Mouse (Mus musculus): ENCODE measurements around the gene Hcrtr1. TPM values are rescaled to one million over a fixed set of nuclear protein-coding genes. Genes with fewer than 3 reads are reported as not detected.

The Hcrtr1 gene
- total RNA-seq, 1 experiment = 0.22 TPM

DNA sequence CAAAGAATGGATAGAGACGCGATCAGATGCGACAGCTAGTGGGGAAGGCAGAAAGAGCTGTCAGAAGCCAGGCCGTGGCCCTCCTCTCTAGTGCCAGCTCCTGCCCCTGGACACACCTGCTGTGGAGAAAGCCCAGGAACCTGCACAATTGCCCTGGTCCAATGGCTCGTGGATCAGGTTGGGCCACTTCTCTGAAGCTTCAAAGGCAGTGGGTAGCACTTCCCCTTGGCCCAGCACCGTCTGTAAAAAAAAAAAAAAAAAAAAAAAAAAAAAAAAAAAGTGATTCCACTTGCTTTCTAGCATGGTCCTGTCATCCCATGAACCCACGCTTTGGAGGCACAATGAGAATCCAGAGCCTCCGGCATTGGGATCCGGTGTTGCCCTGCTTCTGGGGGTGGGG is 28.7 kb upstream of the Hcrtr1 start:
- in situ Hi-C loops (cut with MboI; ENCODE audit: low sequenced_read_pairs in 2 of 2, unreplicated experiment in 2 of 2) = no loop called here
- Histone ChIP-seq H3K36me3 (ENCODE audit: control insufficient read depth, insufficient read depth, low read length, poor library complexity, severe bottlenecking) (no peaks in the 10 kb centered on the region), H3K4me1 (ENCODE audit: control insufficient read depth in 2 of 2, insufficient read depth in 2 of 2, low read length in 2 of 2, poor library complexity in 1 of 2) (peaks cover 1 to 21% of the 10 kb centered on the region in 2 experiments; a peak in 2 of 4 replicates), H3K9ac (ENCODE audit: insufficient read depth, low read depth, low read length, poor library complexity, severe bottlenecking) (no peak overlapping the region), H3K9me3 (ENCODE audit: control insufficient read depth, insufficient read depth, low read depth, low read length) (no peaks in the 10 kb centered on the region), H3K4me3 (ENCODE audit: insufficient read depth in 1 of 2, low read depth in 1 of 2, low read length in 2 of 2, poor library complexity in 1 of 2, severe bottlenecking in 1 of 2) (peak overlapping the region in 1 of 2 experiments; percentile 0; a peak in 1 of 4 replicates), H3K27ac (ENCODE audit: insufficient read depth, low read depth, low read length, poor library complexity, severe bottlenecking) (no peak overlapping the region)
- TF ChIP-seq MAFK (IDR thresholded peaks at IDR 0.05; ENCODE audit: insufficient read depth, low read depth, low read length) = no peak
- TF ChIP-seq HCFC1 (IDR thresholded peaks at IDR 0.05; ENCODE audit: borderline replicate concordance, insufficient read depth, low read length) = no peak
- TF ChIP-seq ZC3H11A (IDR thresholded peaks at IDR 0.05; ENCODE audit: borderline replicate concordance, low read depth, low read length) = no peak
- TF ChIP-seq ZNF384 (IDR thresholded peaks at IDR 0.05; ENCODE audit: low read depth, low read length) = 0 out of 2 replicates have a peak, but pooled peaks have one; percentile 24
- no peak for TF ChIP-seq CHD2 (IDR thresholded peaks at IDR 0.05; ENCODE audit: low read depth, low read length)
- no peak for DNase-seq (ENCODE audit: low read depth, low spot score)

DNA sequence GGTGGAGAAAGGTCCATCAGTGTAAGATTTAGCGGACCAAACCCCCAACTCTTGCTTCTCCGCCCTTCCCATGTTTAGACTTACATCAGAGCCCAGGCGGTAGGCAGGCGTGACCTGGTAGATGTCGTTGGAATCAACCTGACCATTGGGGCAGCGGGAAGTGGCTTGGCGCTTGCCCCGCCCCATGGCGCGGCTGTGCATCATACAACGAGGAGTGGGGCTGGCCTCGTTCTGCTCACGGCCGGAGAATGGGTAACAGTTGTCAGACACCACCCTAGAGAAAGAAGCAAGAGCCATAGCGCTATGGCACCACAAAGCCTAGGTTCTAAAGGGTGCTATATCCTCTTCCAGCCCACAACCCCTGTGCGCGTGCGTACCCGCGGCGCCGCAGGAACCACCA is 28.2 kb upstream of the Hcrtr1 start:
- Histone ChIP-seq H3K36me3 (ENCODE audit: control insufficient read depth, insufficient read depth, low read length, poor library complexity, severe bottlenecking) (no peaks in the 10 kb centered on the region), H3K9ac (ENCODE audit: insufficient read depth, low read depth, low read length, poor library complexity, severe bottlenecking) (no peak overlapping the region), H3K4me3 (ENCODE audit: insufficient read depth in 1 of 2, low read depth in 1 of 2, low read length in 2 of 2, poor library complexity in 1 of 2, severe bottlenecking in 1 of 2) (peak overlapping the region in 1 of 2 experiments; percentile 0; a peak in 1 of 4 replicates), H3K4me1 (ENCODE audit: control insufficient read depth in 2 of 2, insufficient read depth in 2 of 2, low read length in 2 of 2, poor library complexity in 1 of 2) (peaks cover 2 to 20% of the 10 kb centered on the region in 2 experiments; a peak in 2 of 4 replicates), H3K9me3 (ENCODE audit: control insufficient read depth, insufficient read depth, low read depth, low read length) (no peaks in the 10 kb centered on the region), H3K27ac (ENCODE audit: insufficient read depth, low read depth, low read length, poor library complexity, severe bottlenecking) (no peak overlapping the region)
- no peak for TF ChIP-seq ZC3H11A (IDR thresholded peaks at IDR 0.05; ENCODE audit: borderline replicate concordance, low read depth, low read length)
- no peak for TF ChIP-seq HCFC1 (IDR thresholded peaks at IDR 0.05; ENCODE audit: borderline replicate concordance, insufficient read depth, low read length)
- no peak for TF ChIP-seq ZNF384 (IDR thresholded peaks at IDR 0.05; ENCODE audit: low read depth, low read length)
- TF ChIP-seq CHD2 (IDR thresholded peaks at IDR 0.05; ENCODE audit: low read depth, low read length) = no peak
- TF ChIP-seq MAFK (IDR thresholded peaks at IDR 0.05; ENCODE audit: insufficient read depth, low read depth, low read length) = no peak
- no peak for DNase-seq (ENCODE audit: low read depth, low spot score)
- in situ Hi-C loops (cut with MboI; ENCODE audit: low sequenced_read_pairs in 2 of 2, unreplicated experiment in 2 of 2) = no loop called here

GRCm38 (mm10) chr4:130166592-130166991 is 27.4 kb upstream of the Hcrtr1 start:
- Histone ChIP-seq H3K4me3 (ENCODE audit: insufficient read depth in 1 of 2, low read depth in 1 of 2, low read length in 2 of 2, poor library complexity in 1 of 2, severe bottlenecking in 1 of 2) (no peak overlapping the region), H3K9ac (ENCODE audit: insufficient read depth, low read depth, low read length, poor library complexity, severe bottlenecking) (no peak overlapping the region), H3K27ac (ENCODE audit: insufficient read depth, low read depth, low read length, poor library complexity, severe bottlenecking) (no peak overlapping the region), H3K4me1 (ENCODE audit: control insufficient read depth in 2 of 2, insufficient read depth in 2 of 2, low read length in 2 of 2, poor library complexity in 1 of 2) (peaks cover 2 to 16% of the 10 kb centered on the region in 2 experiments; a peak in 2 of 4 replicates), H3K9me3 (ENCODE audit: control insufficient read depth, insufficient read depth, low read depth, low read length) (no peaks in the 10 kb centered on the region), H3K36me3 (ENCODE audit: control insufficient read depth, insufficient read depth, low read length, poor library complexity, severe bottlenecking) (no peaks in the 10 kb centered on the region)
- no peak for TF ChIP-seq MAFK (IDR thresholded peaks at IDR 0.05; ENCODE audit: insufficient read depth, low read depth, low read length)
- TF ChIP-seq ZNF384 (IDR thresholded peaks at IDR 0.05; ENCODE audit: low read depth, low read length) = no peak
- TF ChIP-seq ZC3H11A (IDR thresholded peaks at IDR 0.05; ENCODE audit: borderline replicate concordance, low read depth, low read length) = no peak
- no peak for TF ChIP-seq CHD2 (IDR thresholded peaks at IDR 0.05; ENCODE audit: low read depth, low read length)
- no peak for TF ChIP-seq HCFC1 (IDR thresholded peaks at IDR 0.05; ENCODE audit: borderline replicate concordance, insufficient read depth, low read length)
- in situ Hi-C loops (cut with MboI; ENCODE audit: low sequenced_read_pairs in 2 of 2, unreplicated experiment in 2 of 2) = no loop called here
- DNase-seq (ENCODE audit: low read depth, low spot score) = no peak

DNA sequence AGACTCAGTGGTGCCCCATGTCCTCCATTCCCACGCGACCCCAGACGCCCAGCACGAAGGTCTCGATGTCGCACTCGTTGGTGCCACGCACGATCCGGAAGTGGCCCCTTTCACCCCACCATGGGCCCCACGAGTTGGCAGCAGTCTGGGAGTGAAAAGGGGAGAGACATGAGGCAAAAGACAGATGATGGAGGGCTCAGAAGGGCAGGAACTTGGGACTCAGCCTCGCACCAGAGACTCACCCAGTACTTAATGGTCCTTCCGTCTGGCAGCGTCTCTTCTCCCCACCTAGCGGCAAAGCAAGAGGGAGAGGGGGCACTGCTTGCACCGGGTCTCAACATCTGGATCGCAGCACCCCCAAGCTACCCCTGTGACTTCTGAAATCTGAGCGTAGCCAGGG is 26.9 kb upstream of the Hcrtr1 start:
- peaks cover 2 to 16% of the 10 kb centered on the region in 2 experiments; a peak in 2 of 4 replicates for H3K4me1 ChIP-seq (ENCODE audit: control insufficient read depth in 2 of 2, insufficient read depth in 2 of 2, low read length in 2 of 2, poor library complexity in 1 of 2)
- no peak overlapping the region for H3K27ac ChIP-seq (ENCODE audit: insufficient read depth, low read depth, low read length, poor library complexity, severe bottlenecking)
- H3K9ac ChIP-seq (ENCODE audit: insufficient read depth, low read depth, low read length, poor library complexity, severe bottlenecking) = no peak overlapping the region
- no peaks in the 10 kb centered on the region for H3K36me3 ChIP-seq (ENCODE audit: control insufficient read depth, insufficient read depth, low read length, poor library complexity, severe bottlenecking)
- H3K9me3 ChIP-seq (ENCODE audit: control insufficient read depth, insufficient read depth, low read depth, low read length) = no peaks in the 10 kb centered on the region
- H3K4me3 ChIP-seq (ENCODE audit: insufficient read depth in 1 of 2, low read depth in 1 of 2, low read length in 2 of 2, poor library complexity in 1 of 2, severe bottlenecking in 1 of 2) = no peak overlapping the region
- in situ Hi-C loops (cut with MboI; ENCODE audit: low sequenced_read_pairs in 2 of 2, unreplicated experiment in 2 of 2) = no loop called here
- TF ChIP-seq ZC3H11A (IDR thresholded peaks at IDR 0.05; ENCODE audit: borderline replicate concordance, low read depth, low read length) (no peak), ZNF384 (IDR thresholded peaks at IDR 0.05; ENCODE audit: low read depth, low read length) (no peak)
- no peak for DNase-seq (ENCODE audit: low read depth, low spot score)

DNA sequence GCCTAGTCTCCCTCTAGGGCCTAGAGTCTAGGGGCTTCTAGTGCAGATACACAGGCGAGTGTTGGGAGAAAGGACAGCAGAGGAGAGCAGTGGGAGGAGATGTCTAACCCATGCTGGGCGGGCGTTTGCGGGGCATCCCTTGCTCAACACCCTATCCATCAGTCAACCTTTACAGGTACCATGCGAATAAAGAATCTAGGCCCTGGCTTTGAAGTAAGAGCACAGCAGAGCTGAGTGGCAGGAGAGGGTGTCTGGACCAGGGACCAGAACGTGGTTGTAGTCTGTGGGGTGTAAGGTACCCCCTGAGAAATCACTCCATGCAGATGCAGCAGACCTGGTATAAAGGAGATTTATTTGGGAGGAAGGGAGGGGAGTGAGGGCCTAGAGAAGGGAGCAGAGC is 25.0 kb upstream of the Hcrtr1 start:
- TF ChIP-seq ZNF384 (IDR thresholded peaks at IDR 0.05; ENCODE audit: low read depth, low read length) (no peak), CHD2 (IDR thresholded peaks at IDR 0.05; ENCODE audit: low read depth, low read length) (no peak), ZC3H11A (IDR thresholded peaks at IDR 0.05; ENCODE audit: borderline replicate concordance, low read depth, low read length) (no peak), HCFC1 (IDR thresholded peaks at IDR 0.05; ENCODE audit: borderline replicate concordance, insufficient read depth, low read length) (no peak), MAFK (IDR thresholded peaks at IDR 0.05; ENCODE audit: insufficient read depth, low read depth, low read length) (no peak)
- in situ Hi-C loops (cut with MboI; ENCODE audit: low sequenced_read_pairs in 2 of 2, unreplicated experiment in 2 of 2) = no loop called here
- Histone ChIP-seq H3K4me1 (ENCODE audit: control insufficient read depth in 2 of 2, insufficient read depth in 2 of 2, low read length in 2 of 2, poor library complexity in 1 of 2) (peaks cover 2 to 14% of the 10 kb centered on the region in 2 experiments; a peak in 2 of 4 replicates), H3K9me3 (ENCODE audit: control insufficient read depth, insufficient read depth, low read depth, low read length) (no peaks in the 10 kb centered on the region), H3K36me3 (ENCODE audit: control insufficient read depth, insufficient read depth, low read length, poor library complexity, severe bottlenecking) (no peaks in the 10 kb centered on the region), H3K27ac (ENCODE audit: insufficient read depth, low read depth, low read length, poor library complexity, severe bottlenecking) (no peak overlapping the region), H3K4me3 (ENCODE audit: insufficient read depth in 1 of 2, low read depth in 1 of 2, low read length in 2 of 2, poor library complexity in 1 of 2, severe bottlenecking in 1 of 2) (no peak overlapping the region), H3K9ac (ENCODE audit: insufficient read depth, low read depth, low read length, poor library complexity, severe bottlenecking) (no peak overlapping the region)
- DNase-seq (ENCODE audit: low read depth, low spot score) = no peak
